Mouse (Mus musculus) erythroblast, embryonic 14.5 days (primary cell): ENCODE measurements around the gene Dctpp1.

ENCODE experiments used
- GATA1 ChIP-seq: IDR thresholded peaks from 2 replicates; pipeline ENCODE4 v1.6.1; 2012; ENCODE audit warnings: low read length, inconsistent platforms, mixed read lengths
- TAL1 ChIP-seq: IDR thresholded peaks from 3 replicates; pipeline ENCODE4 v1.6.1; 2012; ENCODE audit warnings: low read length, inconsistent platforms, mixed read lengths

GRCm38 (mm10) chr7:127228615-127229303 lies 31.8 kb downstream of the Dctpp1 start:
- TF ChIP-seq GATA1 (no peak), TAL1 (no peak)
